Mouse (Mus musculus) erythroblast, embryonic 14.5 days (primary cell): Measurements from ENCODE around the gene Nlgn3.

Source experiments
- GATA1 ChIP-seq: IDR thresholded peaks from 2 replicates; pipeline ENCODE4 v1.6.1; 2012; ENCODE audit warnings: low read length, inconsistent platforms, mixed read lengths
- TAL1 ChIP-seq: IDR thresholded peaks from 3 replicates; pipeline ENCODE4 v1.6.1; 2012; ENCODE audit warnings: low read length, inconsistent platforms, mixed read lengths

- TF ChIP-seq TAL1: no peak
- TF ChIP-seq GATA1: no peak
Observed at GRCm38 (mm10) chrX:101300427-101301030, 1.6 kb downstream of the Nlgn3 start.
